Mouse (Mus musculus): Measurements from ENCODE around the gene Sdf2l1. TPM values are rescaled to one million over a fixed set of nuclear protein-coding genes. Genes with fewer than 3 reads are reported as not detected.

The Sdf2l1 gene
- polyA plus RNA-seq, 1 experiment from 2014 or later: 43.3 TPM

GRCm38 (mm10) chr16:17131191-17132088 is 743 bp downstream of the Sdf2l1 start:
- Histone ChIP-seq H3K27me3 (ENCODE audit: control insufficient read depth, insufficient read depth, low read depth, low read length) (no peaks in the 10 kb centered on the region), H3K9me3 (replicated peaks; ENCODE audit: control insufficient read depth, low read length) (no peaks in the 10 kb centered on the region), H3K36me3 (ENCODE audit: control insufficient read depth, insufficient read depth) (no peaks in the 10 kb centered on the region), H3K4me1 (ENCODE audit: control insufficient read depth, low read depth, low read length) (peaks cover 9% of the 10 kb centered on the region), H3K4me2 (ENCODE audit: low read depth, low read length) (peak overlapping the region; percentile 100), H3K27ac (ENCODE audit: low read length) (peak overlapping the region; percentile 62), H3K9ac (ENCODE audit: low read depth, low read length) (peak overlapping the region; percentile 82), H3K4me3 (ENCODE audit: low read depth, low read length) (peak overlapping the region; percentile 93)
- 2% methylated on average over 43 of the region's 43 CpGs for WGBS (ENCODE audit: insufficient replicate concordance)
- ATAC-seq (ENCODE audit: low read depth): no peak

DNA sequence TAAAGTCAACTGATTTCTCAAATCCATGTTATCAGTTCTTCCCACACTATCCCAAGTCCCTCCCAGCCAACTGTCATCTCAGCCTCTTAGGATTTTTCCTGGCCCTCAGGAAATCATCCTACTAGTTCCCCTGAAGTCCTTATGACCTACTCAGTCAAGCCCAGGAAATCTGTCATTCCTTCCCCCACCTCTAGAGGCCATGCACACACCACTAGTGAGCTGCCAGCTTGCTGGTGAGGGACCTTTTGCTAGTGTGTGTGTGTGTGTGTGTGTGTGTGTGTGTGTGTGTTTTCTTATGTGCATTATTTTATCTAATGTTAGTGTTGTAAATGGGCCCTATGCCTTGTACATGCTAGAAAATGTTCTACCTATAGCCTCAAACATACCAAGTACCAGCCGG is 4.9 kb downstream of the Sdf2l1 start:
- no peak for ATAC-seq (ENCODE audit: low read depth)
- Histone ChIP-seq H3K4me3 (ENCODE audit: low read depth, low read length) (no peak overlapping the region), H3K27ac (ENCODE audit: low read length) (no peak overlapping the region), H3K9ac (ENCODE audit: low read depth, low read length) (no peak overlapping the region), H3K9me3 (replicated peaks; ENCODE audit: control insufficient read depth, low read length) (no peaks in the 10 kb centered on the region), H3K4me2 (ENCODE audit: low read depth, low read length) (no peak overlapping the region), H3K4me1 (ENCODE audit: control insufficient read depth, low read depth, low read length) (peaks cover 25% of the 10 kb centered on the region), H3K27me3 (ENCODE audit: control insufficient read depth, insufficient read depth, low read depth, low read length) (no peaks in the 10 kb centered on the region), H3K36me3 (ENCODE audit: control insufficient read depth, insufficient read depth) (no peaks in the 10 kb centered on the region)
- 88% methylated on average over 1 of the region's 1 CpGs for WGBS (ENCODE audit: insufficient replicate concordance)

DNA sequence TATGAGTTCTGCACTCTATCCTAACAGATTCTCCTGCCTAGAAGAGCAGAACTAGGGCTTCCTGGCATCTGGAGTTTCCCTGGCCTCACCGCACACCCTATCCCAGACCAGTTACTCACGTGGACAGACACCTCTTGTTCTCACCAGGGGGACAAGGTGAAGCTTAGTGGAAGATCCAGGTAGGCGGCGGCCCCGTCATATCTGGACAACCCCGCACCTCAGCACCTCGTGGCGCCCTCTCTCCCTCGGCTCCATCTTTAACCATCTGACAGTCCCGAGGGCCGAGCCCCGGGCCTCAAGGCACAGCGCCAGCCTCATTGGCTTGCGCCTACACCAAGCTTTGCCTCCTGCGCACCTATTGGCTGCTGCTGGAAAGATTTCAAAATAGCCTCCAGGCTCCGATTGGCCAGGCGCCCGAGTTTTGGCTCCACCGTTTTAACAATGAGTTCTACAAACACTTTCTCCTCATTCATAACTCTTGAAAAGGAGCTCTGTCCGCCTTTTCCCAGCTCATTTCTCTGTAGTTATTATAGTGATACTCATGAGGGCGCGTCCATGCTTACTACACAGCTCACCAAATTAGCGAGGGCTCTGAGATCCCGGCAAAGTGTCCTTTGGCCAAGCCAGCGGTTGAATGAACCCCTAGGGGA is 7.2 kb downstream of the Sdf2l1 start, which contains the start of gene 2610318N02Rik:
Gene 2610318N02Rik (minus strand): TSS at position 297 of the 650 bp plus-strand sequence.
- peak within 1 kb of the TSS; percentile 55; the same call in 1 of the 2 replicates for H3K27ac ChIP-seq (ENCODE audit: low read length)

DNA sequence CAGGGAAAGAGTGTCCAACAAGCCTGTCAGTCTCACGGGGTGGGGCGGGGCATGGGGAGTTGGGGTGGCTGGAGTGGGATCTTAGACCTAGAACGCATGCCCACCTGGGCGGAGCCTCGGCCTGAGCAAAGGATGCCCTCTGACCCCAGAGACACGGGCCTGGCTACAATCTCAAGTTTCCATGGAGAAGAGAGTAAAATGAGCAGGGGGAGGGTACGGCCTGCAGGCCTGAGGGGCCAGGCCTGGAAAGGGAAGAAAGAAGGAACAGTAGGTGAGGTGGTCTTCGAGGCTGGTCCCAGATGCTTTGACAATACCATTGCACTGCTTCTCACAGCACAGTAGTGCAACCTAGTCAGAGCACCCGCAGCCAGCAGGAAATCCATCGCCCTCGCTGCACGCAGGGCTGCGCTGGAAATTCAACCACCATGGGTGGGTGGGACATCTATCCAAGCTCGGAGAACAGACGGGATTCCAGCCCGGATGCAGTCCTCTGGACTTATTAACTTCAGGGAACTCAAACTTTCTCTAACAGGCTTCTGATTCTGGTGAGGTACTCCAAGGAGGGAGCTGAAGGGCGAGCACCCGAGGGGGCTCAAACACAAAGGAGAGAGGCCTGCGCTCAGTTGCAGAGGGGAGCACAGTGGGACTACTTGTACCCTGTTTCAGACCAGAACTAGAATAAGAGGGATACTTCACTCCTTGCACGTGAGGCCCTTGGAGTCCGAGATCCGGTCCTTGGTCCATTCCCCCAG is 7.9 kb downstream of the Sdf2l1 start:
- Histone ChIP-seq H3K36me3 (ENCODE audit: control insufficient read depth, insufficient read depth) (no peaks in the 10 kb centered on the region), H3K9ac (ENCODE audit: low read depth, low read length) (peak overlapping the region; percentile 66), H3K4me2 (ENCODE audit: low read depth, low read length) (peak overlapping the region; percentile 91), H3K27ac (ENCODE audit: low read length) (no peak overlapping the region), H3K4me1 (ENCODE audit: control insufficient read depth, low read depth, low read length) (peaks cover 16% of the 10 kb centered on the region), H3K4me3 (ENCODE audit: low read depth, low read length) (peak overlapping the region; percentile 60), H3K27me3 (ENCODE audit: control insufficient read depth, insufficient read depth, low read depth, low read length) (no peaks in the 10 kb centered on the region), H3K9me3 (replicated peaks; ENCODE audit: control insufficient read depth, low read length) (no peaks in the 10 kb centered on the region)
- ATAC-seq (ENCODE audit: low read depth): no peak
- WGBS (ENCODE audit: insufficient replicate concordance): 7% methylated on average over 22 of the region's 22 CpGs

More for the DNA sequence above, 7.2 kb downstream of the Sdf2l1 start, which contains the start of gene 2610318N02Rik:
- Histone ChIP-seq H3K9ac (ENCODE audit: low read depth, low read length) (peak within 1 kb of the TSS; percentile 66), H3K27me3 (ENCODE audit: control insufficient read depth, insufficient read depth, low read depth, low read length) (no peaks in the 10 kb centered on the region), H3K4me1 (ENCODE audit: control insufficient read depth, low read depth, low read length) (peaks cover 16% of the 10 kb centered on the region), H3K9me3 (replicated peaks; ENCODE audit: control insufficient read depth, low read length) (no peaks in the 10 kb centered on the region), H3K4me2 (ENCODE audit: low read depth, low read length) (peak within 1 kb of the TSS; percentile 91), H3K4me3 (ENCODE audit: low read depth, low read length) (peak within 1 kb of the TSS; percentile 60), H3K36me3 (ENCODE audit: control insufficient read depth, insufficient read depth) (no peaks in the 10 kb centered on the region)
- WGBS (ENCODE audit: insufficient replicate concordance): under 1% methylated on average over 25 of the region's 25 CpGs
- ATAC-seq (ENCODE audit: low read depth): peak; percentile 99

- no peak for ATAC-seq (ENCODE audit: low read depth)
- no peaks in the 10 kb centered on the region for H3K9me3 ChIP-seq (replicated peaks; ENCODE audit: control insufficient read depth, low read length)
- WGBS (ENCODE audit: insufficient replicate concordance): 82% methylated on average over 14 of the region's 14 CpGs
- H3K4me1 ChIP-seq (ENCODE audit: control insufficient read depth, low read depth, low read length): peaks cover 16% of the 10 kb centered on the region
- H3K4me3 ChIP-seq (ENCODE audit: low read depth, low read length): no peak overlapping the region
- H3K9ac ChIP-seq (ENCODE audit: low read depth, low read length): no peak overlapping the region
- H3K27me3 ChIP-seq (ENCODE audit: control insufficient read depth, insufficient read depth, low read depth, low read length): no peaks in the 10 kb centered on the region
- H3K27ac ChIP-seq (ENCODE audit: low read length): no peak overlapping the region
- H3K36me3 ChIP-seq (ENCODE audit: control insufficient read depth, insufficient read depth): no peaks in the 10 kb centered on the region
- no peak overlapping the region for H3K4me2 ChIP-seq (ENCODE audit: low read depth, low read length)
These were observed 10.6 kb downstream of the Sdf2l1 start for GRCm38 (mm10) chr16:17121569-17121968.

DNA sequence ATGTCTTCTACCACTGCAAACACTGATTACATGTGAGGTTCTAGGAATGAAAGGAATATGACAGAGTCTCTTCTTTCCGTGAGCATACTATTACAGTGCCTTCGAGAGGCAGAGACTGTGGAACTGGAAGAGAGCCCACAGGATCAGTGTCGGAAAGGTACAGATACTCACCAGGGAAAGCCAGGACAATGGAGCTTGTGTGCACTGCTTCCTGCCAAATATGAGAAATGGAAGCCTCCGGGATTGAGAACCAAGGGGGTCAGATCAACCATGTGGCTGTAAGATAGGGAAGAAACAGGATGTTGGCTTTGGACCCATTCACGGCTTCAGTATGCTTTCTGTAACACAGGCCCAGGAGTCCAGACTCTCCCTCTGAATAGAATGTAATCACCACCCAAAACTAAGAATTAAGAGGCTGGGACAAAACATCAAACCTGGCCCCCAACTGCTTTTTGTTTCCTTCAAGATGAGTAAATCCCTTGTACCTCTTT is 14.8 kb downstream of the Sdf2l1 start:
- no peak overlapping the region for H3K4me3 ChIP-seq (ENCODE audit: low read depth, low read length)
- no peak for ATAC-seq (ENCODE audit: low read depth)
- no peak overlapping the region for H3K4me2 ChIP-seq (ENCODE audit: low read depth, low read length)
- H3K27me3 ChIP-seq (ENCODE audit: control insufficient read depth, insufficient read depth, low read depth, low read length): no peaks in the 10 kb centered on the region
- H3K27ac ChIP-seq (ENCODE audit: low read length): no peak overlapping the region
- H3K9me3 ChIP-seq (replicated peaks; ENCODE audit: control insufficient read depth, low read length): no peaks in the 10 kb centered on the region
- H3K4me1 ChIP-seq (ENCODE audit: control insufficient read depth, low read depth, low read length): no peaks in the 10 kb centered on the region
- 71% methylated on average over 5 of the region's 5 CpGs for WGBS (ENCODE audit: insufficient replicate concordance)
- no peaks in the 10 kb centered on the region for H3K36me3 ChIP-seq (ENCODE audit: control insufficient read depth, insufficient read depth)
- H3K9ac ChIP-seq (ENCODE audit: low read depth, low read length): no peak overlapping the region

- Histone ChIP-seq H3K4me2 (ENCODE audit: low read depth, low read length) (peak within 1 kb of the TSS; percentile 76), H3K27ac (ENCODE audit: low read length) (peak within 1 kb of the TSS; percentile 80), H3K4me3 (ENCODE audit: low read depth, low read length) (peak within 1 kb of the TSS; percentile 97), H3K36me3 (ENCODE audit: control insufficient read depth, insufficient read depth) (peaks cover 13% of the 10 kb centered on the region), H3K4me1 (ENCODE audit: control insufficient read depth, low read depth, low read length) (peaks cover 11% of the 10 kb centered on the region), H3K27me3 (ENCODE audit: control insufficient read depth, insufficient read depth, low read depth, low read length) (no peaks in the 10 kb centered on the region), H3K9me3 (replicated peaks; ENCODE audit: control insufficient read depth, low read length) (no peaks in the 10 kb centered on the region), H3K9ac (ENCODE audit: low read depth, low read length) (peak within 1 kb of the TSS; percentile 89)
- 3% methylated on average over 37 of the region's 38 CpGs for WGBS (ENCODE audit: insufficient replicate concordance)
- peak; percentile 84 for ATAC-seq (ENCODE audit: low read depth)
These were observed 21.1 kb downstream of the Sdf2l1 start, which contains the start of gene Ppil2 for GRCm38 (mm10) chr16:17110771-17111743. Gene Ppil2, minus strand, starts transcription at chr16:17111257.

GRCm38 (mm10) chr16:17104600-17104999 is 27.6 kb downstream of the Sdf2l1 start:
- WGBS (ENCODE audit: insufficient replicate concordance): 75% methylated on average over 4 of the region's 4 CpGs
- H3K27ac ChIP-seq (ENCODE audit: low read length): no peak overlapping the region
- no peak overlapping the region for H3K9ac ChIP-seq (ENCODE audit: low read depth, low read length)
- H3K4me2 ChIP-seq (ENCODE audit: low read depth, low read length): no peak overlapping the region
- no peaks in the 10 kb centered on the region for H3K9me3 ChIP-seq (replicated peaks; ENCODE audit: control insufficient read depth, low read length)
- ATAC-seq (ENCODE audit: low read depth): no peak
- H3K4me1 ChIP-seq (ENCODE audit: control insufficient read depth, low read depth, low read length): no peaks in the 10 kb centered on the region; the same call in 1 of the 2 replicates
- no peaks in the 10 kb centered on the region for H3K27me3 ChIP-seq (ENCODE audit: control insufficient read depth, insufficient read depth, low read depth, low read length)
- H3K36me3 ChIP-seq (ENCODE audit: control insufficient read depth, insufficient read depth): peaks cover 30% of the 10 kb centered on the region
- no peak overlapping the region for H3K4me3 ChIP-seq (ENCODE audit: low read depth, low read length)

Measured in liver, embryonic 16.5 days (tissue).